Mouse (Mus musculus) spleen, adult 2 months (tissue): ENCODE measurements around the gene Zfp334. TPM values are rescaled to one million over a fixed set of nuclear protein-coding genes. Genes with fewer than 3 reads are reported as not detected.
A peak's percentile ranks its signal among the peaks of the same experiment; 100 is the strongest.

ENCODE experiments used
- DNase-seq, 2 experiments: peaks; one replicate each; pipeline versions ENCODE4 v3.0.0 to v3.0.0-alpha.2; 2012 to 2021; ENCODE audit warnings: low spot score in 2 of 2, low read depth in 1 of 2
- H3K27ac ChIP-seq: fragments of 200-500 bp; 2 replicates; pipeline ENCODE4 v1.5.1; 2012; ENCODE audit warnings: low read length, inconsistent platforms; ENCODE audit not compliant: insufficient read depth
- H3K27me3 ChIP-seq: fragments of 200-500 bp; 2 replicates; pipeline ENCODE4 v1.6.1; 2012; ENCODE audit warnings: mild to moderate bottlenecking, moderate library complexity, low read length, inconsistent platforms; ENCODE audit not compliant: control insufficient read depth, insufficient read depth
- H3K36me3 ChIP-seq: fragments of 200-500 bp; 2 replicates; pipeline ENCODE4 v1.6.1; 2012; ENCODE audit warnings: mild to moderate bottlenecking, low read length, inconsistent platforms; ENCODE audit not compliant: control insufficient read depth, insufficient read depth
- H3K4me1 ChIP-seq: fragments of 200-500 bp; 2 replicates; pipeline ENCODE4 v1.6.1; 2011; ENCODE audit warnings: inconsistent platforms; ENCODE audit not compliant: control insufficient read depth, insufficient read depth, insufficient read length
- H3K4me3 ChIP-seq: fragments of 200-500 bp; 2 replicates; pipeline ENCODE4 v1.5.1; 2011; ENCODE audit warnings: mild to moderate bottlenecking, inconsistent platforms; ENCODE audit not compliant: insufficient read depth, insufficient read length; ENCODE audit errors: extremely low read depth
- CTCF ChIP-seq: fragments of 200-500 bp; IDR thresholded peaks from 2 replicates; pipeline ENCODE4 v1.5.1; 2011; ENCODE audit warnings: mild to moderate bottlenecking, inconsistent platforms; ENCODE audit not compliant: insufficient read depth, insufficient read length, insufficient replicate concordance; ENCODE audit errors: extremely low read depth
- POLR2A ChIP-seq: fragments of 200-500 bp; IDR thresholded peaks from 2 replicates; pipeline ENCODE4 v1.6.1; 2011; ENCODE audit warnings: low read depth, low read length, inconsistent platforms
- WGBS: fragments of 180-500 bp; shearing (Covaris S2); methylation state at CpG from one replicate; pipeline ENCODE4 v1.1.7; 2018; 5-methylcytosine and 5-hydroxymethylcytosine counted together
- polyA plus RNA-seq: library from polyadenylated mRNA; depleted of rRNA; stranded (reverse); fragments of >200 nt; gene quantifications from 2 replicates; pipeline ENCODE4 v1.2.3, GENCODE M21; 2012

Gene Zfp334
- polyA plus RNA-seq, 1 experiment: 0.47 TPM

DNA sequence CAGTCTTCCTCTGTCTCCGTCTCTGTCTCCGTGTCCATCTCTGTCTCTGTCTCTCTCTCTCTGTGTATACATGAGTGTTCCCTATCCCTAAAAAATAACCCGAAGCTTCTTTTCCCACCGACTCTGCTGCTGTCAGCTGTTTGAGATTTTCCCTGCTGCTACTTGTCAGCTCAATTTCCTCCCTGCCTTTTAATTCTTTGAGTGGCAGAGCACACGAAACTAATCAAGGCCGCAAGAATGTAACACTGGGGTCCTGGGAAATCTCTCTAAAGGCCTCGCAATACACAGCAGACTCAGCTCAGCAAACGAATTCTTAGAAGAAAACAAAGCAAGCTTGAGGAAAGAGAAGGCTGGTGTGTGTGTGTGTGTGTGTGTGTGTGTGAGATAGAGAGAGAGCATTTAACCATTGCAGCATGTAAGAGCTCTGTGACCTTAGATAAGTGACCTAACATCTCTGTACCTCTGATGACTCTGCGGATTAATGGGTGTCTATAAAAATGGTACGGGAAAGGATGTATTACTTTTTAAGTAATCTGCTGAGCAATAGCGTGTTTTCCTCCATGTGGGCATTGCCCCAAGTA lies 27.2 kb upstream of the Zfp334 start:
- Histone ChIP-seq H3K4me3 (no peak overlapping the region), H3K27ac (no peak overlapping the region), H3K27me3 (no peaks in the 10 kb centered on the region), H3K4me1 (no peaks in the 10 kb centered on the region), H3K36me3 (no peaks in the 10 kb centered on the region)
- no peak for DNase-seq
- WGBS: 70% methylated on average over 11 of the region's 11 CpGs
- no peak for TF ChIP-seq CTCF

DNA sequence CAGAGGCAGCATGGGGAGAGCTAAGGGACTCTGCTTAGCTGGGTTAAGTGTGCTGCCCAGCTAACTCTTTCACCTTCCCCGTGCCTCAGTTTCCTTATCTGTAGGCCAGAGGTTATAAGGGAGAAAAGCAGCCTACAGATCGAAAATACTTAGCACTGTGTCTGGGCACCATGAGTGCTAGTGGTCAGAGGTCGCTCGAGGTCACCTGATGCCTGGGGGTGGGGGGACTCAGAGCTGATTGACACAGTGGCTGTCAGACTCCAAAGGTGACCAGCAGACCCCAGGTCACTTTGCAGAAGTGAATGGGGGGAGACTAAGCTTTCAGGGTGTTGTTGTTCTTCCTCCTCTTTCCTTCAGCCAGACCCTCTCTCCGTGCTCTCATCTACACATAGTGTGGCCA lies 26.3 kb upstream of the Zfp334 start:
- no peaks in the 10 kb centered on the region for H3K4me1 ChIP-seq
- H3K4me3 ChIP-seq: no peak overlapping the region
- H3K27me3 ChIP-seq: no peaks in the 10 kb centered on the region
- 86% methylated on average over 5 of the region's 5 CpGs for WGBS
- TF ChIP-seq POLR2A: no peak
- no peak for TF ChIP-seq CTCF
- DNase-seq: no peak
- H3K36me3 ChIP-seq: no peaks in the 10 kb centered on the region
- H3K27ac ChIP-seq: no peak overlapping the region

DNA sequence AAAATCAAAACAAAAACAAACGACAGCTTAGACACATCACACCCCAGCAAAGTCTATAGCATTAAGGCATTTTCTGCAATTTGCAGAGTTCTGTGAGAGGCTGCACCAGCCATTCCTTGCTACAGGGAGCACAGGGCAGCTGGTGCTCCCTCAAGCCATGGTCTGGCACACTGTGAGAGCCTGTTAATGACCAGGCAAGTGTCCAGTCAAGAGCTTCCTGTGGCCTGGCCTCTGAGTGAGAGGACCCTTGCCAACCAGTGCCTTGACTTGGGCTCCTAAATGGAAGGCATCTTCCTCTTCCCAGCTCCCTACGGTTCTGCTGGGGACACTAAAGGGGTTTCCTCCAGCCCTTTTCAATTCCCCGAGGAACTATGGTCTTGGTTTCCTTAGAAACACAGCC lies 25.8 kb upstream of the Zfp334 start:
- Histone ChIP-seq H3K4me1 (no peaks in the 10 kb centered on the region), H3K27me3 (no peaks in the 10 kb centered on the region), H3K27ac (no peak overlapping the region), H3K36me3 (no peaks in the 10 kb centered on the region), H3K4me3 (no peak overlapping the region)
- no peak for TF ChIP-seq CTCF
- TF ChIP-seq POLR2A: no peak
- 64% methylated on average over 3 of the region's 3 CpGs for WGBS
- DNase-seq: no peak

DNA sequence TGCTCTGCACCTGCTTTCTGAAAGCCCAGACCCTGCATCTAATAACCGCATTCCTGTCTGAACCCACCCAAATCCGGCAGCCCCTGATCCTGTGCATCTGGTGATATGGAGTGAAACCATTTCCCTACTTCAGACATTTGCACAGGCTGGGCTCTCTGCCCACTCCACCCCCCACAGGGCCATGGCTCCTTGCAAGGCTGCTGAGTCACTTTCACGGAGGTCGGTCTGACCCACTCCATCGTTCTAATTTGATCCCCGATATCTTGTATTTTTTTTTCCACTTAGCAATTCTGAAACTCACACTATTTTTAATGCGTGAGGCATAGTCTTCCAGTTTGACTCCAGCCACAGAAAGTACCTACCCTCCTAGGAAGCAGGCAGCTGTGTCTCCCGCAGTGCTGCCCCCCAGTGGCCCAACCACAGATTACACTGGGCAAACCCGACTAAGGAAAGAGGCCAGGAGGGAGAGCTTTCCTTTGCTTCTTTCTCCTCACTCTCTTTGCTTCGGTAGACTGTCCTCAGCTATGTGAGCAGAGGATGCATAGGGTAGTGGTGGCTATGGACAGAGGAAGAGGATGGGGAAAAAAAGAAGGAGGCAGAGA lies 19.7 kb upstream of the Zfp334 start:
- peak in 1 of 2 experiments; percentile 66 for DNase-seq
- Histone ChIP-seq H3K36me3 (no peaks in the 10 kb centered on the region), H3K4me3 (no peak overlapping the region), H3K4me1 (no peaks in the 10 kb centered on the region), H3K27me3 (no peaks in the 10 kb centered on the region), H3K27ac (no peak overlapping the region)
- WGBS: 25% methylated on average over 10 of the region's 10 CpGs
- TF ChIP-seq CTCF: peak; percentile 79; the same call in 1 of the 2 replicates
- TF ChIP-seq POLR2A: no peak

DNA sequence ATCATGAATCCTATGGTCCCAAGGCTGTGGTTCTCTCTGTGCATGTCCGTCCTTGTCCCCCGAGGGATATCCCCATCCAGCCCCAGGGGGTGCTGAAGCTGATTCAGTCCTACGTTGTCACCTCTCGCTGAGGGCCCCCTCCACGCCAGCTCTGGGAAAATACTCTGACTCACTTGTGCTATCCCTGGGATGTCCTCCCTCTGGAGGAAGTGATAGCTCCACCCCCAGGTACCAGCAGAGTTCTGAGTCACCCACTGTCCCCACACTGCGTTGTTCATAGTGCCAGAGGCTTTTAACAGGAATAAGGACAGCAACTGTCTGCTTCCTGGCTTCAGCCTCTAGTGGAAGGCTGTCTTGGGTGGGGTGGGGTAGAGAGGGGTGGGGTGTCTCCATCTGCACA lies 17.3 kb upstream of the Zfp334 start:
- no peak for DNase-seq
- no peaks in the 10 kb centered on the region; the same call in 1 of the 2 replicates for H3K4me1 ChIP-seq
- TF ChIP-seq CTCF (no peak), POLR2A (no peak)
- no peak overlapping the region for H3K4me3 ChIP-seq
- H3K27me3 ChIP-seq: no peaks in the 10 kb centered on the region
- H3K36me3 ChIP-seq: no peaks in the 10 kb centered on the region
- H3K27ac ChIP-seq: no peak overlapping the region
- 23% methylated on average over 6 of the region's 6 CpGs for WGBS

DNA sequence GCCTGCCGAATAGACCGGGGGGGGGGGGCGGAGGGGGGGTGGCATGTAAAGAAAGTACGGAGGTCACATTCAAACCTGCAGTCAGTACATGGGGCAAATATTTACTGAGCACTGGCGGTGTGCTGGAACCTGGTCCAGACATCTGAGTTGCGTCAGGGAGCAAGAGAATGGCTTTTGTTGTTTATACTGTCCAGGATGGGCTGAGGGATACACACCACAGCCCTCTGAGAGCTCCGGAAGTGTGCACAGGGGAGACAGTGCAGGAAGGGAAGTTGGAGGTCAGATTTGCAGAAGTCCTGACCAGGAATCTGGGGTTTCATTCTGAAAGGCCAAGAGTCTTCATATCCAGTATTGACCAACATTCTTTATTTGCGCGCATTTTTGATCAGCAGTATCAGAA lies 16.9 kb upstream of the Zfp334 start:
- 21% methylated on average over 9 of the region's 9 CpGs for WGBS
- no peak for TF ChIP-seq POLR2A
- no peak for TF ChIP-seq CTCF
- DNase-seq: no peak
- H3K27me3 ChIP-seq: no peaks in the 10 kb centered on the region
- no peaks in the 10 kb centered on the region for H3K36me3 ChIP-seq
- H3K27ac ChIP-seq: no peak overlapping the region
- no peaks in the 10 kb centered on the region; the same call in 1 of the 2 replicates for H3K4me1 ChIP-seq
- H3K4me3 ChIP-seq: no peak overlapping the region

DNA sequence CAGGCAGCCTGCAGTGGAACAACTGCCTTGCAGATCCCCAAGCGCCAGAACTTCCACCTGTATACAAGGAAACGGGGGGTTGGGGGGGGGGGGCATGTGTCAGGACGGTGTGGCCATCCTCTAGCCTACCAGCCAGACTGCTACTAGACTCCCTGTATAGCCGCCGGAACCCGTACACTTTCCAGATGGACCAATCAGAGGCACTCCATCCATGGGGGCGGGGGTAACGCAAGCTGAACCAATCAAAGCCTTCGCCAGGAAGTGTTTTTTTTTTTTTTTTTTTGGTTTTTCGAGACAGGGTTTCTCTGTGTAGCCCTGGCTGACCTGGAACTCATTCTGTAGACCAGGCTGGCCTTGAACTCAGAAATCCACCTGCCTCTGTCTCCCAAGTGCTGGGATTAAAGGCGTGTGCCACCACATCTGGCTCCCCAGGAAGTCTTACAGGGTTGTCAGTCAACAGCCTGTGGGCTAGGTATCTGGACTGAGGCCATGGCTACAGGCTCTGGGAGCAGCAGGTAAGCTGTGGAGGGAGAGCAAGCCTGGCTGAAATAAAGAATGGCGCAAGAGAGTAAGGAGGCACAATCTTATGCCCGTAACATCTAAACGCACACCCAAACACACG lies 10.2 kb upstream of the Zfp334 start:
- 88% methylated on average over 14 of the region's 15 CpGs for WGBS
- no peaks in the 10 kb centered on the region for H3K36me3 ChIP-seq
- H3K27me3 ChIP-seq: no peaks in the 10 kb centered on the region
- DNase-seq: no peak
- no peak overlapping the region for H3K4me3 ChIP-seq
- TF ChIP-seq CTCF (no peak), POLR2A (no peak)
- H3K27ac ChIP-seq: no peak overlapping the region
- no peaks in the 10 kb centered on the region; the same call in none of the 2 replicates for H3K4me1 ChIP-seq
